Mouse (Mus musculus) hindbrain, embryonic 11.5 days (tissue): ENCODE measurements at regions not wholly inside any gene's neighbourhood (a gene's known extent, or its start where the extent isn't known, plus 50 kb on each side); places are given as distances from the start of the nearest gene placed in this dataset.

Experiments
- ATAC-seq: fragments of 200-750 bp; cut with Nextera tagmentation; 2 replicates; pipeline ENCODE4 v1.8.0; 2017; ENCODE audit warnings: mild to moderate bottlenecking, moderate TSS enrichment, moderate library complexity; ENCODE audit not compliant: low FRiP score
- DNase-seq: peaks from one replicate; pipeline ENCODE4 v3.0.0-alpha.2; 2015; ENCODE audit warnings: low spot score
- H3K27ac ChIP-seq: fragments of 300-500 bp; sonication (generic); 2 replicates; pipeline ENCODE4 v1.5.1; 2014; ENCODE audit warnings: mild to moderate bottlenecking, low read depth, low read length
- H3K27me3 ChIP-seq: fragments of 300-500 bp; sonication (generic); 2 replicates; pipeline ENCODE4 v1.6.1; 2014; ENCODE audit warnings: mild to moderate bottlenecking, low read length, moderate library complexity, mixed read lengths; ENCODE audit not compliant: control insufficient read depth, insufficient read depth
- H3K36me3 ChIP-seq: fragments of 300-500 bp; sonication (generic); 2 replicates; pipeline ENCODE4 v1.6.1; 2014; ENCODE audit warnings: mild to moderate bottlenecking, low read length, moderate library complexity, mixed read lengths; ENCODE audit not compliant: control insufficient read depth, insufficient read depth
- H3K4me1 ChIP-seq: fragments of 300-500 bp; sonication (generic); replicated peaks from 2 replicates; pipeline ENCODE4 v1.6.1; 2014; ENCODE audit warnings: low read length, mixed read lengths; ENCODE audit not compliant: control insufficient read depth, insufficient read depth
- H3K4me2 ChIP-seq: fragments of 300-500 bp; sonication (generic); replicated peaks from 2 replicates; pipeline ENCODE4 v1.6.1; 2014; ENCODE audit warnings: mild to moderate bottlenecking, low read depth, low read length
- H3K4me3 ChIP-seq: fragments of 300-500 bp; sonication (generic); 2 replicates; pipeline ENCODE4 v1.5.1; 2014; ENCODE audit warnings: low read depth, low read length
- H3K9ac ChIP-seq: fragments of 300-500 bp; sonication (generic); 2 replicates; pipeline ENCODE4 v1.6.1; 2014; ENCODE audit warnings: low read depth, low read length
- H3K9me3 ChIP-seq: fragments of 300-500 bp; sonication (generic); 2 replicates; pipeline ENCODE4 v1.6.1; 2016; ENCODE audit warnings: low read length; ENCODE audit not compliant: control insufficient read depth
- WGBS: fragments of 180-500 bp; shearing (Covaris S2); extraction: QIAGEN DNeasy Blood & Tissue Kit; methylation state at CpG from one replicate; pipeline ENCODE4 v1.1.7; 2014; 5-methylcytosine and 5-hydroxymethylcytosine counted together

DNA sequence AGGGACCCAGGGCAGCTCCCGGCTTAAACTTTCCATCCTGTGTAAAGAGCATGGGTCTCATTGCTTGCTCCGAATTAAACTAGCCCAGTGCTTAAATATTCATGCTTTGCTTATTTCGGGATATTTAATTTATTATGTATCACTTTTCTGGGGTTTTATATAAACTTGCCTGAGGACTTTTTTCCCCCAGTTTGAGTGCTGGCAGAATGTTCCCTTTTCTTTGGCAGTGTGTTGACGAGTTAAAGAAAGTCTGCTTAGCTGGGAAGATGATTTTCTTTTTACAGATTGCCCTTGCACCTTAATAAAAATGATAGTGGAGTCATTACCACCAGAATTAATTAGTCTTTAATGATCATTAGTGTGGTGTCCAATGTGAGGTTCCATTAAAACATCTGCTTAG, 126.9 kb downstream of the Gm10260 start:
- Histone ChIP-seq H3K4me2 (no peak overlapping the region), H3K4me1 (no peaks in the 10 kb centered on the region), H3K36me3 (no peaks in the 10 kb centered on the region), H3K4me3 (no peak overlapping the region), H3K9me3 (no peaks in the 10 kb centered on the region), H3K9ac (no peak overlapping the region), H3K27me3 (no peaks in the 10 kb centered on the region), H3K27ac (no peak overlapping the region)
- DNase-seq = no peak
- 90% methylated on average over 4 of the region's 4 CpGs for whole genome bisulfite sequencing
- ATAC-seq = no peak

DNA sequence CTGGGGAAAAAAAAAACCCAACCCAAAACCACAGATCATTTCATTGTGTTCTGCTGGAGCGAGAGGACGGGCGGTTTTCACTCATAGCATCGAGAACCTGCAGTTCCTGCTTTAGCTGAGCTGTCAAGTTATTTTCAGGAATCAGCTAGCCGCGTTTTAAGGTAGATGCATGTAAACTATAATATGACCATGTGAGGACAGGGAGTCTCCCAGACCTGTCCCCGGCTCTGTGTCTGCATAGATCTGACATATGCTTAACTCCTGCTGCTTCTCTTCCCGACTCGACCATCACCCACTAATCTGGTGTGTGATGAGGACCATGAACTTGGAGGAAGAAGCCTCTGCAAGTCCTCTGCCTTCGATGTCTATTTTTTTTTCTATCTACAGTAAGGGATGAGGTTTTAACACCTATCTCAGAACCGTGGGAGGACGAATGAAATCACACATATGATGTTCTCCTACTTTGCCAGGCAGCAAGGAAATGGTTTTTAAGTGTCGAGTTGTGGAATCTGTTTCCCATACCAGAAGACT, 128.5 kb downstream of the Gm10260 start:
- Histone ChIP-seq H3K27ac (no peak overlapping the region), H3K9ac (no peak overlapping the region), H3K4me3 (no peak overlapping the region), H3K4me2 (no peak overlapping the region), H3K9me3 (no peaks in the 10 kb centered on the region), H3K27me3 (no peaks in the 10 kb centered on the region), H3K36me3 (no peaks in the 10 kb centered on the region), H3K4me1 (no peaks in the 10 kb centered on the region)
- WGBS = 87% methylated on average over 13 of the region's 13 CpGs
- no peak for ATAC-seq
- DNase-seq = no peak

GRCm38 (mm10) chr13:97630921-97631320, 129.5 kb downstream of the Gm10260 start:
- H3K9ac ChIP-seq = no peak overlapping the region
- H3K9me3 ChIP-seq = no peaks in the 10 kb centered on the region
- H3K27ac ChIP-seq = no peak overlapping the region
- 91% methylated on average over 5 of the region's 5 CpGs for WGBS
- DNase-seq = no peak
- H3K4me1 ChIP-seq = no peaks in the 10 kb centered on the region
- no peaks in the 10 kb centered on the region for H3K36me3 ChIP-seq
- no peak overlapping the region for H3K4me3 ChIP-seq
- H3K4me2 ChIP-seq = no peak overlapping the region
- no peak for ATAC-seq
- H3K27me3 ChIP-seq = no peaks in the 10 kb centered on the region

DNA sequence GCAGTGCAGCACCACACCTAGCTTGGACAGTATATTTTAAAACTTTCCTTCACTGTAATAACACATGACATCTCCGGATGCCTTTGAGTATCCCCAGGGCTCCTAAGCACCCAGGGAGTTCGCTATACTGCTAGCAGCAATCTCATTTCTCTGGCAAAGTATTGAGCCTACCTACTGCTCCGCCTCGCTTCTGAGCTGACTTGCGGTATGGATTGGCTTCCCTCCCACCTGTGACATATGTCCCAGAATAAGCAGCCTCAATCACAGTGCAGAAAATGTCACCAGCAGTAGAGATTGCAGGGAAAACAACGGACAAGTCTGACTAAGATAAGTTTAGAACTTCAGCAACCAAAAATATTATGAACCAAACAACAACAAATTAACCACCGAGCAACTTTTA, 131.8 kb downstream of the Gm10260 start:
- Histone ChIP-seq H3K9me3 (no peaks in the 10 kb centered on the region), H3K4me3 (no peak overlapping the region), H3K9ac (no peak overlapping the region), H3K36me3 (no peaks in the 10 kb centered on the region), H3K27me3 (no peaks in the 10 kb centered on the region), H3K27ac (no peak overlapping the region), H3K4me2 (no peak overlapping the region), H3K4me1 (no peaks in the 10 kb centered on the region)
- no peak for DNase-seq
- 90% methylated on average over 7 of the region's 7 CpGs for WGBS
- no peak for ATAC-seq

DNA sequence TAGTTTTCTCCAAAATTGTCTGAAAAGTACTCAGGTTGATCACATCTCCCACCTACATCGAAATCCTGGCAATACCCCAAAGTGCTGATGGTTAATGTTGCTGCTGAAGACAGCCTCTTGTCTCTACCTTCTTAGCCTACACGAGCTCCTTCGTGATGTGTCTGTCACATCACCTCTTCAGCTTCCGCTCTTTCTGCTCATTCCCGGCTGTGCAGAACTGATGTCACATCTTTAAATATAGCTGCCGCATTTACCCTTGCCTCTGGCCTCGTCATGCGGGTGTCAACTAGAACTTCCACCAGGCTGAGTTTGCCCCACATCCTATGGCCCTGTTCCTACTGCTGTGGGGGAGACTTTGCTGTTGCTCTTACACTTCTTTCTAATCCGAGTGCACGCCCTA, 133.2 kb downstream of the Gm10260 start:
- Histone ChIP-seq H3K4me3 (no peak overlapping the region), H3K9ac (no peak overlapping the region)

DNA sequence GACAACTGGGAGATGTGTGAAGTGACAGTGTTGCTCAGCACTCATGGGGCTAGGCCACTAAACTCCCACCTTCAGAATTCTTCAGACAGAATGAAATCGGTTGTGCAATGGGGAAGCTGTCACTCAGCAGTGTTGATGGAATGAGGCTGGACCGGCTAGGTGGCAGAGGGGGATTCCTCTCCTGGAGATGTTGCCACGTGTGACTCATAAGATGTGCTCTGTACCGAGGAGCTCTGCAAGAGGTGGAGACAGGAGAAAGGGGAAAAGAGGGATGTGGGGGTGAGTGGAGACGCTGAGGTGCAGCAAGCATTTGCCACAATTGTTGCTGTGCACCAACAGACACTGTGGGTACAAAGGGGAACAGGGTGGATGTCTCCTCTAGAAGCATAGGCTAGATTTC, 133.6 kb downstream of the Gm10260 start:
- Histone ChIP-seq H3K9ac (no peak overlapping the region), H3K4me2 (no peak overlapping the region), H3K27me3 (no peaks in the 10 kb centered on the region), H3K36me3 (no peaks in the 10 kb centered on the region), H3K4me1 (no peaks in the 10 kb centered on the region), H3K27ac (no peak overlapping the region), H3K4me3 (no peak overlapping the region), H3K9me3 (no peaks in the 10 kb centered on the region)
- no peak for ATAC-seq
- 78% methylated on average over 5 of the region's 5 CpGs for WGBS
- no peak for DNase-seq

More for the DNA sequence above, 133.2 kb downstream of the Gm10260 start:
- H3K4me1 ChIP-seq = no peaks in the 10 kb centered on the region
- whole genome bisulfite sequencing = 91% methylated on average over 10 of the region's 10 CpGs
- H3K27me3 ChIP-seq = no peaks in the 10 kb centered on the region
- H3K4me2 ChIP-seq = no peak overlapping the region
- ATAC-seq = no peak
- H3K27ac ChIP-seq = no peak overlapping the region
- no peak for DNase-seq
- no peaks in the 10 kb centered on the region for H3K36me3 ChIP-seq
- no peaks in the 10 kb centered on the region for H3K9me3 ChIP-seq

- no peaks in the 10 kb centered on the region for H3K4me1 ChIP-seq
- WGBS = 89% methylated on average over 5 of the region's 5 CpGs
- H3K4me2 ChIP-seq = no peak overlapping the region
- H3K9me3 ChIP-seq = no peaks in the 10 kb centered on the region
- H3K27ac ChIP-seq = no peak overlapping the region
- no peak overlapping the region for H3K4me3 ChIP-seq
- no peaks in the 10 kb centered on the region for H3K36me3 ChIP-seq
- no peak for DNase-seq
- no peaks in the 10 kb centered on the region for H3K27me3 ChIP-seq
- ATAC-seq = no peak
- no peak overlapping the region for H3K9ac ChIP-seq
Measured at GRCm38 (mm10) chr13:97626116-97626515, 134.3 kb downstream of the Gm10260 start.

- Histone ChIP-seq H3K27me3 (no peaks in the 10 kb centered on the region), H3K4me1 (no peaks in the 10 kb centered on the region), H3K36me3 (no peaks in the 10 kb centered on the region), H3K4me3 (no peak overlapping the region), H3K9me3 (no peaks in the 10 kb centered on the region), H3K27ac (no peak overlapping the region), H3K4me2 (no peak overlapping the region), H3K9ac (no peak overlapping the region)
- DNase-seq (no peak), ATAC-seq (no peak)
- 82% methylated on average over 4 of the region's 4 CpGs for WGBS
Measured at GRCm38 (mm10) chr13:97625391-97625790, 135.0 kb downstream of the Gm10260 start.

GRCm38 (mm10) chr13:97618190-97618586, 142.2 kb downstream of the Gm10260 start:
- 95% methylated on average over 6 of the region's 6 CpGs for WGBS
- no peak overlapping the region for H3K4me3 ChIP-seq
- H3K9me3 ChIP-seq = no peaks in the 10 kb centered on the region
- no peak overlapping the region for H3K27ac ChIP-seq
- H3K4me2 ChIP-seq = no peak overlapping the region
- no peak overlapping the region for H3K9ac ChIP-seq
- H3K27me3 ChIP-seq = no peaks in the 10 kb centered on the region
- H3K36me3 ChIP-seq = no peaks in the 10 kb centered on the region
- ATAC-seq (no peak), DNase-seq (no peak)
- H3K4me1 ChIP-seq = no peaks in the 10 kb centered on the region
